Mouse (Mus musculus) CH12.LX (cell line): ENCODE data around the gene Nr2e1. TPM values are rescaled to one million over a fixed set of nuclear protein-coding genes. Genes with fewer than 3 reads are reported as not detected.

Experiments
- DNase-seq: peaks from one replicate; pipeline ENCODE4 v3.0.0-alpha.2; 2013; ENCODE audit errors: extremely low read depth
- H3K27ac ChIP-seq: 2 replicates; pipeline ENCODE4 v1.5.1; 2012; ENCODE audit warnings: low read depth, mild to moderate bottlenecking, control low read depth, moderate library complexity; ENCODE audit not compliant: insufficient read depth
- H3K27me3 ChIP-seq: replicated peaks from 2 replicates; pipeline ENCODE3; 2012; ENCODE audit warnings: inconsistent platforms
- H3K36me3 ChIP-seq, 2 experiments: replicated peaks in 1 of 2; 2 replicates each; pipeline versions ENCODE3 to v1.6.1; 2012; ENCODE audit warnings: inconsistent platforms in 1 of 2, low read length in 1 of 2, mild to moderate bottlenecking in 1 of 2, mixed read lengths in 1 of 2, moderate library complexity in 1 of 2; ENCODE audit not compliant: control insufficient read depth in 1 of 2, insufficient read depth in 1 of 2
- H3K4me1 ChIP-seq, 2 experiments: 2 replicates each; pipeline ENCODE4 v1.6.1; 2012; ENCODE audit warnings: inconsistent platforms in 1 of 2, moderate library complexity in 1 of 2; ENCODE audit not compliant: insufficient read depth in 2 of 2, control insufficient read depth in 1 of 2
- H3K4me2 ChIP-seq: 2 replicates; pipeline ENCODE4 v1.6.1; 2012; ENCODE audit warnings: low read depth, mild to moderate bottlenecking, control low read depth; ENCODE audit not compliant: poor library complexity, insufficient read depth, severe bottlenecking
- H3K4me3 ChIP-seq, 3 experiments: fragments of 150-350 bp in 1 of 3; sonication (generic) in 1 of 3; replicated peaks in 1 of 3; 2 replicates each; pipeline versions ENCODE3 to v1.5.1; 2011 to 2012; ENCODE audit warnings: low read depth in 2 of 3, low read length in 2 of 3, mild to moderate bottlenecking in 2 of 3, moderate library complexity in 2 of 3, control low read depth in 1 of 3, improper control_type of control experiment in 1 of 3, inconsistent platforms in 1 of 3, mixed read lengths in 1 of 3; ENCODE audit not compliant: poor library complexity in 1 of 3
- H3K79me2 ChIP-seq: replicated peaks from 2 replicates; pipeline ENCODE4 v1.6.1; 2012; ENCODE audit warnings: mild to moderate bottlenecking, moderate library complexity; ENCODE audit not compliant: control insufficient read depth, poor library complexity, insufficient read depth, severe bottlenecking; ENCODE audit errors: extremely low read depth
- H3K9ac ChIP-seq: 2 replicates; pipeline ENCODE4 v1.6.1; 2012; ENCODE audit warnings: low read depth, mild to moderate bottlenecking, control low read depth, moderate library complexity; ENCODE audit not compliant: insufficient read depth
- H3K9me3 ChIP-seq: replicated peaks from 2 replicates; pipeline ENCODE3; 2012; ENCODE audit warnings: low read length, inconsistent platforms, mixed read lengths
- CHD2 ChIP-seq: IDR thresholded peaks from 2 replicates; pipeline ENCODE4 v1.6.1; 2011; ENCODE audit warnings: low read length, improper control_type of control experiment
- ELF1 ChIP-seq: IDR thresholded peaks from 2 replicates; pipeline ENCODE4 v1.6.1; 2014; ENCODE audit warnings: low read depth, mild to moderate bottlenecking, inconsistent platforms, low read length, improper control_type of control experiment
- EP300 ChIP-seq: IDR thresholded peaks from 2 replicates; pipeline ENCODE4 v1.6.1; 2011; ENCODE audit warnings: low read length, improper control_type of control experiment
- GABPA ChIP-seq: IDR thresholded peaks from 2 replicates; pipeline ENCODE4 v1.6.1; 2012; ENCODE audit warnings: low read depth, low read length, improper control_type of control experiment, inconsistent platforms; ENCODE audit not compliant: insufficient replicate concordance
- JUND ChIP-seq: conservative IDR thresholded peaks from 2 replicates; pipeline ENCODE4 v1.6.1; 2011; ENCODE audit warnings: low read depth, low read length, improper control_type of control experiment
- MAZ ChIP-seq: IDR thresholded peaks from 2 replicates; pipeline ENCODE4 v1.6.1; 2012; ENCODE audit warnings: low read depth, mild to moderate bottlenecking, inconsistent platforms, low read length, improper control_type of control experiment, moderate library complexity
- MEF2A ChIP-seq: IDR thresholded peaks from 2 replicates; pipeline ENCODE4 v1.6.1; 2014; ENCODE audit warnings: low read depth, mild to moderate bottlenecking, inconsistent platforms, low read length, improper control_type of control experiment, borderline replicate concordance
- POLR2A ChIP-seq: IDR thresholded peaks from 2 replicates; pipeline ENCODE4 v1.6.1; 2011; ENCODE audit warnings: low read depth, mild to moderate bottlenecking, improper control_type of control experiment, low read length
- TCF12 ChIP-seq: IDR thresholded peaks from 2 replicates; pipeline ENCODE4 v1.6.1; 2014; ENCODE audit warnings: low read depth, mild to moderate bottlenecking, inconsistent platforms, low read length, improper control_type of control experiment
- UBTF ChIP-seq: IDR thresholded peaks from 2 replicates; pipeline ENCODE4 v1.6.1; 2012; ENCODE audit warnings: low read depth, mild to moderate bottlenecking, inconsistent platforms, low read length, improper control_type of control experiment, moderate library complexity
- ZC3H11A ChIP-seq: IDR thresholded peaks from 2 replicates; pipeline ENCODE4 v1.6.1; 2012; ENCODE audit warnings: low read depth, mild to moderate bottlenecking, inconsistent platforms, low read length, improper control_type of control experiment
- ZKSCAN1 ChIP-seq: IDR thresholded peaks from 2 replicates; pipeline ENCODE4 v1.6.1; 2012; ENCODE audit warnings: low read depth, inconsistent platforms, low read length, improper control_type of control experiment, borderline replicate concordance
- ZMIZ1 ChIP-seq: IDR thresholded peaks from 2 replicates; pipeline ENCODE4 v1.6.1; 2012; ENCODE audit warnings: low read depth, mild to moderate bottlenecking, inconsistent platforms, low read length, improper control_type of control experiment
- ZNF384 ChIP-seq: IDR thresholded peaks from 2 replicates; pipeline ENCODE4 v1.6.1; 2012; ENCODE audit warnings: low read depth, low read length, improper control_type of control experiment, inconsistent platforms
- dilution Hi-C: fragments of 300-500 bp; cut with MboI; formaldehyde crosslinking; loops from 2 replicates; pipeline ENCODE4 v1.14.3; 2020; ENCODE audit warnings: low sequenced_read_pairs; ENCODE audit not compliant: extremely low pct_unique_long_range_greater_than_20kb, extremely low pct_ligation_motif_present
- in situ Hi-C: fragments of 300-500 bp; cut with MboI; formaldehyde crosslinking; loops from 3 replicates; pipeline ENCODE4 v1.14.3; 2019; ENCODE audit warnings: low sequenced_read_pairs, low pct_ligation_motif_present, low pct_unique_long_range_greater_than_20kb, mixed read lengths
- polyA plus RNA-seq: library from polyadenylated mRNA; unstranded; fragments of >175 nt; gene quantifications from 2 replicates; pipeline ENCODE4 v1.2.1, GENCODE M21; 2012; ENCODE audit warnings: low read depth; ENCODE audit not compliant: insufficient read length
- total RNA-seq, 2 experiments: library from RNA; depleted of rRNA; stranded (reverse); fragments of 300-350 nt in 1 of 2; fragments of >200 nt in 1 of 2; gene quantifications; 2 replicates each; pipeline ENCODE4 v1.2.3; 2012 to 2014

The Nr2e1 gene
- total and polyA plus RNA-seq, 3 experiments, result not detected

GRCm38 (mm10) chr10:42582566-42583110 is 794 bp downstream of the Nr2e1 start:
- dilution Hi-C loops, result no loop called here
- no peak overlapping the region for H3K4me2 ChIP-seq
- H3K9me3 ChIP-seq, result peaks cover 24% of the 10 kb centered on the region
- no peak for DNase-seq
- no peaks in the 10 kb centered on the region for H3K79me2 ChIP-seq
- no peak overlapping the region for H3K9ac ChIP-seq
- no peaks in the 10 kb centered on the region for H3K4me1 ChIP-seq
- no peak overlapping the region for H3K4me3 ChIP-seq
- TF ChIP-seq ZKSCAN1, result no peak
- no peak for TF ChIP-seq MAZ
- H3K27me3 ChIP-seq, result no peaks in the 10 kb centered on the region
- no peak overlapping the region for H3K27ac ChIP-seq
- H3K36me3 ChIP-seq, result no peaks in the 10 kb centered on the region
- in situ Hi-C loops, result no loop called here

GRCm38 (mm10) chr10:42581694-42582565 is 1.5 kb downstream of the Nr2e1 start:
- in situ Hi-C loops, result no loop called here
- no peaks in the 10 kb centered on the region for H3K79me2 ChIP-seq
- no peaks in the 10 kb centered on the region for H3K36me3 ChIP-seq
- dilution Hi-C loops, result no loop called here
- DNase-seq, result no peak
- no peak for TF ChIP-seq EP300
- TF ChIP-seq ELF1, result no peak
- TF ChIP-seq POLR2A, result no peak
- no peak for TF ChIP-seq ZMIZ1
- no peak for TF ChIP-seq UBTF
- TF ChIP-seq JUND, result no peak
- no peak for TF ChIP-seq ZNF384
- no peak for TF ChIP-seq ZC3H11A
- TF ChIP-seq MAZ, result no peak
- no peak for TF ChIP-seq GABPA
- no peak for TF ChIP-seq MEF2A
- TF ChIP-seq CHD2, result no peak
- TF ChIP-seq TCF12, result no peak
- no peak overlapping the region for H3K4me3 ChIP-seq
- no peaks in the 10 kb centered on the region for H3K4me1 ChIP-seq
- no peaks in the 10 kb centered on the region for H3K27me3 ChIP-seq
- no peak overlapping the region for H3K9ac ChIP-seq
- H3K4me2 ChIP-seq, result no peak overlapping the region
- no peak overlapping the region for H3K27ac ChIP-seq
- peaks cover 24% of the 10 kb centered on the region for H3K9me3 ChIP-seq
